Mouse (Mus musculus): ENCODE data around the gene Hoxa3. TPM values are rescaled to one million over a fixed set of nuclear protein-coding genes. Genes with fewer than 3 reads are reported as not detected.

Hoxa3 gene
- polyA plus RNA-seq, 1 experiment from 2014 or later, result 23.8 TPM

- peak overlapping the region; percentile 64 for H3K4me2 ChIP-seq
- peak overlapping the region; percentile 58 for H3K4me3 ChIP-seq
- peak overlapping the region; percentile 95 for H3K27ac ChIP-seq
- no peaks in the 10 kb centered on the region for H3K9me3 ChIP-seq
- H3K9ac ChIP-seq, result peak overlapping the region; percentile 90
- H3K27me3 ChIP-seq, result peaks cover 99% of the 10 kb centered on the region
- 0% methylated on average over 42 of the region's 46 CpGs for WGBS
- no peaks in the 10 kb centered on the region for H3K36me3 ChIP-seq
- peaks cover 33% of the 10 kb centered on the region for H3K4me1 ChIP-seq (replicated peaks)
- no peak for ATAC-seq (ENCODE audit: low FRiP score)
Measured at GRCm38 (mm10) chr6:52203371-52204049, 9.6 kb downstream of the Hoxa3 start.

DNA sequence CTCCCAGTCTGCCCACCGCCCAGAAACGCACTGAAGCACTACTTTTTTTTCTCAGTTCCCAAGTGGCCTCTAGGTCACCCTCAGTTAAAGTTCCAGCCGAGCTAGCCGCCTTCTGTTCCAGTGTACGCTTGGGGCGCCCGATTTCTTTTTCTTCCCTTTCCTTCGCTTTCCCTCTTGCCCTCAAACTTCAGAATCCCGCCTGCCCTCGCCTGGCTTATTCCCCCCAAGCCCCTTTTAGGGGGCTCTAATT, 10.1 kb downstream of the Hoxa3 start:
- peaks cover 99% of the 10 kb centered on the region for H3K27me3 ChIP-seq
- WGBS, result under 1% methylated on average over 10 of the region's 10 CpGs
- peak overlapping the region; percentile 58 for H3K4me3 ChIP-seq
- H3K36me3 ChIP-seq, result no peaks in the 10 kb centered on the region
- ATAC-seq (ENCODE audit: low FRiP score), result no peak
- H3K4me1 ChIP-seq (replicated peaks), result peaks cover 28% of the 10 kb centered on the region
- H3K9ac ChIP-seq, result peak overlapping the region; percentile 90
- peak overlapping the region; percentile 64 for H3K4me2 ChIP-seq
- H3K9me3 ChIP-seq, result no peaks in the 10 kb centered on the region
- peak overlapping the region; percentile 95 for H3K27ac ChIP-seq

- H3K4me1 ChIP-seq (replicated peaks), result peaks cover 30% of the 10 kb centered on the region
- no peaks in the 10 kb centered on the region for H3K36me3 ChIP-seq
- H3K4me2 ChIP-seq, result peak overlapping the region; percentile 64
- H3K9me3 ChIP-seq, result no peaks in the 10 kb centered on the region
- peak overlapping the region; percentile 90 for H3K9ac ChIP-seq
- H3K27me3 ChIP-seq, result peaks cover 99% of the 10 kb centered on the region
- WGBS, result 3% methylated on average over 22 of the region's 22 CpGs
- no peak for ATAC-seq (ENCODE audit: low FRiP score)
- peak overlapping the region; percentile 95 for H3K27ac ChIP-seq
- H3K4me3 ChIP-seq, result peak overlapping the region; percentile 58
Measured at GRCm38 (mm10) chr6:52202362-52203120, 10.6 kb downstream of the Hoxa3 start.

GRCm38 (mm10) chr6:52201269-52201668, 11.9 kb downstream of the Hoxa3 start:
- Histone ChIP-seq H3K4me3 (peak overlapping the region; percentile 58), H3K36me3 (no peaks in the 10 kb centered on the region), H3K27ac (peak overlapping the region; percentile 95), H3K4me1 (replicated peaks) (peaks cover 40% of the 10 kb centered on the region), H3K9ac (peak overlapping the region; percentile 90), H3K9me3 (no peaks in the 10 kb centered on the region), H3K4me2 (peak overlapping the region; percentile 64), H3K27me3 (peaks cover 99% of the 10 kb centered on the region)
- ATAC-seq (ENCODE audit: low FRiP score), result no peak
- 15% methylated on average over 1 of the region's 1 CpGs for WGBS

GRCm38 (mm10) chr6:52200751-52201250, 12.3 kb downstream of the Hoxa3 start:
- H3K4me2 ChIP-seq, result peak overlapping the region; percentile 64
- H3K27me3 ChIP-seq, result peaks cover 99% of the 10 kb centered on the region
- H3K36me3 ChIP-seq, result no peaks in the 10 kb centered on the region
- WGBS, result 10% methylated on average over 10 of the region's 10 CpGs
- H3K27ac ChIP-seq, result peak overlapping the region; percentile 95
- no peaks in the 10 kb centered on the region for H3K9me3 ChIP-seq
- peaks cover 36% of the 10 kb centered on the region for H3K4me1 ChIP-seq (replicated peaks)
- peak overlapping the region; percentile 90 for H3K9ac ChIP-seq
- peak overlapping the region; percentile 58 for H3K4me3 ChIP-seq
- no peak for ATAC-seq (ENCODE audit: low FRiP score)

DNA sequence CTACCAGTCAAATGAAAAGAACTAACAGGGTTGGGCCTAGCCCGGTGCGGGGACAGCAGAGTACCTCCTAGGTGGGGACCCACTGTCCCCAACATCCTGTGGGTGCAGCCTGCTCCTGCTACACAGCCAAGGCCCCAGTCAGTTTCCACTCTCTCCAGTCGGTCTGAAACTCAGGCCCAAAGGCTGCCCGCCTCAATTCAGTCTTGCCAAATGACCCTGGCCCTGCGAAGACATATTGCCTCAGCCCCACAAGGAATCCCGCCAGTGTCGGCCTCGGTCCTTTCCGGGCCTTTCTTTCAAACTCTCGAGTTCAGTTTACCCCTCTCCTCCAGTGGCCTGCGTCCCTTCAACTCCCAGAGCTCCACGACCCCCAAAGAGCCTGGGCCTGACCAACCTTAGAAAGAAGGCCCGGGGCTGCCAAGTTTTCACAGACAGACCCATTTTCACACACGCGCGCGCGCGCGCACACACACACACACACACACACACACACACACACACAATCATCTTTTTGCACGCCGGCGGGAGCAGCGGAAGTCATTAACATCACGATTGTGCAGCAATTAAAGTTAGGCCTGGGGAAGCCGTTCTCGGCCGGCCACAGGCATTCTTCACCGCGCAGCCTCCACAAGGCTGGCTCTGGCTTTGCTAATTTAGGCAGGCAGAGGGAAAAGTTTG, 12.9 kb downstream of the Hoxa3 start:
- no peak; the same call in 1 of the 2 replicates for ATAC-seq (ENCODE audit: low FRiP score)
- peak overlapping the region; percentile 95 for H3K27ac ChIP-seq
- H3K4me3 ChIP-seq, result peak overlapping the region; percentile 58
- H3K27me3 ChIP-seq, result peaks cover 99% of the 10 kb centered on the region
- H3K9ac ChIP-seq, result peak overlapping the region; percentile 90
- WGBS, result 4% methylated on average over 30 of the region's 30 CpGs
- H3K4me1 ChIP-seq (replicated peaks), result peaks cover 36% of the 10 kb centered on the region
- no peaks in the 10 kb centered on the region for H3K36me3 ChIP-seq
- peak overlapping the region; percentile 64 for H3K4me2 ChIP-seq
- H3K9me3 ChIP-seq, result no peaks in the 10 kb centered on the region

- H3K36me3 ChIP-seq, result no peaks in the 10 kb centered on the region
- H3K4me2 ChIP-seq, result peak overlapping the region; percentile 64
- peak overlapping the region; percentile 96 for H3K27ac ChIP-seq
- H3K9me3 ChIP-seq, result no peaks in the 10 kb centered on the region
- ATAC-seq (ENCODE audit: low FRiP score), result no peak
- H3K9ac ChIP-seq, result peak overlapping the region; percentile 73
- WGBS, result under 1% methylated on average over 10 of the region's 10 CpGs
- H3K4me3 ChIP-seq, result peak overlapping the region; percentile 22
- peaks cover 36% of the 10 kb centered on the region for H3K4me1 ChIP-seq (replicated peaks)
- peaks cover 98% of the 10 kb centered on the region for H3K27me3 ChIP-seq
Measured at GRCm38 (mm10) chr6:52197271-52197670, 15.9 kb downstream of the Hoxa3 start.

GRCm38 (mm10) chr6:52196811-52197210, 16.3 kb downstream of the Hoxa3 start:
- ATAC-seq (ENCODE audit: low FRiP score), result no peak
- Histone ChIP-seq H3K4me1 (replicated peaks) (peaks cover 36% of the 10 kb centered on the region), H3K9ac (peak overlapping the region; percentile 73), H3K36me3 (no peaks in the 10 kb centered on the region), H3K4me2 (peak overlapping the region; percentile 64), H3K4me3 (peak overlapping the region; percentile 22), H3K27me3 (peaks cover 98% of the 10 kb centered on the region), H3K9me3 (no peaks in the 10 kb centered on the region), H3K27ac (peak overlapping the region; percentile 96)
- WGBS, result 5% methylated on average over 9 of the region's 9 CpGs

DNA sequence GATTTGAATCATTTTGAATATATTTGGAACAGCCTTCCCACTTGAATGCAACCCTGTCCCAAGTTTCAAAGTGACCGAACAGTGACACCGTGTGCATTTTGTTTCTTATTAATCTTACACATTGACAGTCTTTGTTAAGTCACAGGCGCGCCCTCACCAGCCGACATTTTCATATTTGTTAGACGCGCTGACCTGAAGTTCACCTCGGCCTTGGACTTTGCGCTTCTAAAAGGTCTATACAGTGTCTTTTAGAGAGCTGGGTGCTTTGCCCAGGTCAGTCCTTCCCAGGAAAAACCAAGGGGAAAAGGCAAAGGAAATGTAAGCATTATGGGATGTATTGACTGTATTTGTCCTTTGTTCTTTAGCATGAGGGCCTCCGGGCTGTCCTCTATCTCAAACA, 18.4 kb downstream of the Hoxa3 start:
- Histone ChIP-seq H3K4me2 (peak overlapping the region; percentile 64), H3K4me1 (replicated peaks) (peaks cover 34% of the 10 kb centered on the region), H3K36me3 (no peaks in the 10 kb centered on the region), H3K9ac (peak overlapping the region; percentile 64), H3K9me3 (no peaks in the 10 kb centered on the region), H3K27ac (peak overlapping the region; percentile 96), H3K4me3 (peak overlapping the region; percentile 23), H3K27me3 (peaks cover 96% of the 10 kb centered on the region)
- no peak for ATAC-seq (ENCODE audit: low FRiP score)
- WGBS, result 3% methylated on average over 10 of the region's 10 CpGs

DNA sequence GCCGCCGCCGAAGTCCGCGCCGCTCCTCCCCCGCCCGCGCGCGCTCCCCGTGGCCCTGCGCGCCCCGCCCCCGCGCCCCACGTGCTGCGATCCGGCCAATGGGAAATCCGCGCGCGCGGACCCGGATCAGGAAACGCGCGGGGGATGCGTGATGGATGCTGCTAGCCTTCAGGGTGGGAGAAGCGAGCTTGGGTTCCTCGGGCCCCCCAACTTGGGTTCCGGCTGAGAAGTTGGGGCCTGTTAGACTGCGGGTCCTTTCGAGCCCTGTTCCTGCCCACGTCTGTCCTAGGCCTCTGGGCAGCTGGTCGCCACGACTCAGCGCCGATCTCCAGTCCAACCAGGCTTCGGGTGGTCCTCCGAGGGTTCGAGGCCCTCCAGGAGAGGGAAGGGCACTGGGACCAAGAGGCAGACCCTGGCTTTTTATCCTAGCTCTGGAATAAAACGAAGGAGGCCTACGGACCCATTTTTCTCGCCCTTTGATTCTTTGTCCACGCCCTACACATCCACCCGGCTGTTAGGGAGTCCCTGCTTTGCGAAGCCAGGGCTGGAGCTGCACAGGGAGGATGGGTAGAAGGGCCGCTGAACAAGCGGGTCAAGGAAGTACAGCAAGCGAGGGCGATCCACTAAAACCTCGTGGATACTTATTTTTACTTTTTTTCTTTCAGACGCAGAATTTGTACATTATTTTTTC, 21.1 kb downstream of the Hoxa3 start:
- WGBS, result under 1% methylated on average over 35 of the region's 55 CpGs
- peak; percentile 74 for ATAC-seq (ENCODE audit: low FRiP score)

GRCm38 (mm10) chr6:52190906-52191810, 22.0 kb downstream of the Hoxa3 start, which contains the start of gene Hoxa4:
Gene Hoxa4 (minus strand): TSS chr6:52191753.
- Histone ChIP-seq H3K4me2 (peak within 1 kb of the TSS; percentile 64), H3K27ac (peak within 1 kb of the TSS; percentile 99), H3K27me3 (peaks cover 94% of the 10 kb centered on the region), H3K9me3 (no peaks in the 10 kb centered on the region), H3K4me3 (peak within 1 kb of the TSS; percentile 60), H3K9ac (peak within 1 kb of the TSS; percentile 95), H3K36me3 (no peaks in the 10 kb centered on the region), H3K4me1 (replicated peaks) (peaks cover 49% of the 10 kb centered on the region)
- WGBS, result under 1% methylated on average over 55 of the region's 102 CpGs
- peak; percentile 33; the same call in 1 of the 2 replicates for ATAC-seq (ENCODE audit: low FRiP score)

More for the DNA sequence above, 21.1 kb downstream of the Hoxa3 start:
- Histone ChIP-seq H3K9ac (peak overlapping the region; percentile 74), H3K9me3 (no peaks in the 10 kb centered on the region), H3K4me2 (peak overlapping the region; percentile 64), H3K36me3 (no peaks in the 10 kb centered on the region), H3K27ac (peak overlapping the region; percentile 96), H3K27me3 (peaks cover 94% of the 10 kb centered on the region), H3K4me3 (peak overlapping the region; percentile 60), H3K4me1 (replicated peaks) (peaks cover 47% of the 10 kb centered on the region)
